Mouse (Mus musculus) right cerebral cortex, postnatal 14 days (tissue): ENCODE data around the gene Klk1b5.
"Not testable (repeated sequence)": the region's sequence is repeated elsewhere in the genome, so short reads cannot be mapped to it uniquely, and the experiment has no call there.

Experiments used
- DNase-seq: peaks from one replicate; pipeline ENCODE4 v3.0.0; 2022

The Klk1b5 gene

GRCm38 (mm10) chr7:44215645-44216044, at the start of gene Klk1b5:
Gene Klk1b5, plus strand, starts transcription at chr7:44215945.
- no peak for DNase-seq

GRCm38 (mm10) chr7:44179299-44180045, 36.3 kb upstream of the Klk1b5 start:
- DNase-seq: no peak

- not testable (repeated sequence) for DNase-seq
Measured at GRCm38 (mm10) chr7:44186516-44186915, 29.2 kb upstream of the Klk1b5 start.

GRCm38 (mm10) chr7:44187936-44188335, 27.8 kb upstream of the Klk1b5 start, which contains the start of gene Klk1b24:
Gene Klk1b24, plus strand, starts transcription at chr7:44188236.
- DNase-seq: not testable (repeated sequence)

DNA sequence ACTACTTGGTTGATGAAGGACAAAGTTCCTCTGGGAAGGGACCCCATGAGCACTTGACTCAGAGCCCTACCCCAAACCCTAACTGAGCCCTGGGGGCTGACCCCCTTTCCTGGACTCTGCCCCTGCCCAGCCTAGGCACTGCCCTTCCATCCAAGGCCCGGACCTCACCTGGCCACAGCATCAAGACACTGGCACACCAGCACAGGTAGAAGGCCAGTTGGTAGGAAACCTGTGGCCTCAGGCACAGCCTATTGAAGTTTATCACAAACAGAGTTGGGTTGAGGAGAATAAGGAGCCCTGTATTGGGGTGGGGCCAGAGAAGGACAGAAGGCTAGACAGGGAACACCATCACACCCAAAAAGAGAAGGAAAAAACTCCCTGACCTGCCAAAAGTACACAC, 22.3 kb upstream of the Klk1b5 start:
- DNase-seq: not testable (repeated sequence)

DNA sequence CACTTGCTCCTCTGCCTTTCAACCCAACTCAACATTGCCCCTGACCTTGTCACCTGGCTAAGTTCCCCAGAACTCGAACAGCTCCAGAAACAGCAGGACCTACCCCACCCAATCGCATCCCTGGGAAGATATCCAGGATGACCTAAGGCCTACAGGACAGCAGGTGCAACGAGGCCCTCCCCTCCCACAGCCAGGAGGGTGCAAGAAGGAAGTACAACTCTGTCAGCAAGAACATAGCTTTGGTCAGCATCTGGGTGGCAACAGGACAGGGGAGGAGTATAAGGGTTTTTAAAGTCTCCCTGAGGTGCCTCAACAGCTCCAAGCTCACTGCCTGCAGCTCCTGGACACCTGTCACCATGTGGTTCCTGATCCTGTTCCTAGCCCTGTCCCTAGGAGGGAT, 17.9 kb upstream of the Klk1b5 start, which contains the start of gene Klk1b3:
Klk1b3 (plus strand) TSS at position 301 of the 400 bp plus-strand sequence.
- DNase-seq: no peak

GRCm38 (mm10) chr7:44207135-44207534, 8.6 kb upstream of the Klk1b5 start, which contains the start of gene Klk1b4:
Gene Klk1b4, plus strand, starts transcription at chr7:44207435.
- DNase-seq: not testable (repeated sequence)

DNA sequence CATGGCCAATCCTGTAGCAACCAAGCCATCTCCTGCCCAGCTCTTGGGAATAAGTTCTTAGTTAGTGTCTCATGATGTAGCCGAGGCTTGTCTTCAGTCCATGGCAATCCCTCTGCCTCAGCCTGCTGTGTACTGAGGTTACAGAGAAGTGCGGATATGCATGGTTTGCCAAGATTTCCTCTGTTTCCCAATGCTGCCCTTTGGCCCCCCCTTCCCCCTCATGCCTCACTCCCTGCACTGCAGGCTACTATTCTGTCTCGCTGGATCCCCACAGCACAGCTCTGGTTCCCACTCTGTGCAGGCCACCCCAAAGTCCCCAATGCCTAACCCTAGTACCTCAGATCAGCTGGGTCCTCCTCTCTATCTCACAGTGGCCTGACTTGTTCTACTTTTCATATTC, 7.4 kb upstream of the Klk1b5 start:
- DNase-seq: no peak

- DNase-seq: not testable (repeated sequence)
Measured at GRCm38 (mm10) chr7:44221601-44222000, 5.9 kb downstream of the Klk1b5 start.

DNA sequence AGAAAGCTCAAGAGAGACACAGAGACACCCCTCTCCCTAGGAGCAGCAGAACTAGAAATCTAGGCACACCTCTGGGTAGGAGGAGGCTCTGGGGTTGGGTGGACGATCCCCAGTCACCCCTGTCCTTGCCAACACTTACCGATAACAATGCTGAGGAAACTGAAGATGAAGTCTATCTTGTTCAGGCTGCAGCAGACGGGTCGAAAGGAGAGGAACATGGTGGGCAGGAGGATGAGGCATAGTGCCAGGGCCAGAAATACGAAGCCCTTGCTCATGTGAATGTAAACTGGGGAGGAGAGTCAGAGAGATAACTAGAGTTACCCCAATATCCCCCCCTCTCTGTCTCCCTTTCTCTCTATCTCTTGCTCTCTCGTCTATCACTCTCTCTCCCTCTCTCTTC, 6.6 kb downstream of the Klk1b5 start:
- DNase-seq: not testable (repeated sequence)

GRCm38 (mm10) chr7:44225076-44225475, 9.3 kb downstream of the Klk1b5 start, which contains the start of gene Klk1:
Gene Klk1, plus strand, starts transcription at chr7:44225360.
- no peak for DNase-seq

DNA sequence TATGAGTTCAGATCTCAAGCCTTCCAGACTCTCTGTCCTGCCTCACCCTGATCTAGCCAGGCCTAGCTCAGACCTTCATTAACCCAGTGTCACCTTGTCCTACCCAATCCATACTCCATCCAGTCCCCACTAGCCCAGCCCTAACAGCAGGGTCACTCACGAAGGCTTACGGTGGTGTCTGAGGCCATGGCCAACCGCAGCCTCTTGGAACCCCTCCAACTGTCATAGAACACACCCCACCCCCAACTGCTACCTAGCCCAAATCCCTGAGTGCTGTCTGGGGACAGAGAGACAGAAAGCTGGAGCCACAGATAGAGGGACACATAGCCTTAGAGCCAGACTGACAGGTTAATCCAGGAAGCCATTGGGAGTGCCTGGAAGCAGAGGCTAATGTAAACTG, 20.2 kb downstream of the Klk1b5 start, which contains the start of gene Gm36864:
Gm36864 (plus strand) TSS at position 269 of the 400 bp plus-strand sequence.
- DNase-seq: no peak

DNA sequence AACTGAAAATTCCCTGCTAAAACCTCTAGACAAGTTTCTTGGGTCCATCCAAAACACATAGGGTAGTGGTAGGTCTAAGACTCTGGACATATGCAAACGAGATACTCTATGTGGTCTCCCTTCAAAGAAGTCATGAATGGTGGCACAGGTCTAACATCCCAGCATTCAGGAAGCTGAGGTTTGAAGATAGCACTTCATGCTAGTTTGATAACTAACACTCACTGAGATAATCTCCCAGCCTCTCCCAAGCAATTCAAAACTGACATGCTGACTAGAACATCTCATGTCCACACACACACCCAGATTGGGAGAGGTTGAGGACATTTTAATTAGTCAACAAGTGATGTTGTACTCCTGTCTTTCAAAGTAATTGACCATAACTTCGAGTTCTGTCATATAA, 24.2 kb downstream of the Klk1b5 start:
- no peak for DNase-seq

DNA sequence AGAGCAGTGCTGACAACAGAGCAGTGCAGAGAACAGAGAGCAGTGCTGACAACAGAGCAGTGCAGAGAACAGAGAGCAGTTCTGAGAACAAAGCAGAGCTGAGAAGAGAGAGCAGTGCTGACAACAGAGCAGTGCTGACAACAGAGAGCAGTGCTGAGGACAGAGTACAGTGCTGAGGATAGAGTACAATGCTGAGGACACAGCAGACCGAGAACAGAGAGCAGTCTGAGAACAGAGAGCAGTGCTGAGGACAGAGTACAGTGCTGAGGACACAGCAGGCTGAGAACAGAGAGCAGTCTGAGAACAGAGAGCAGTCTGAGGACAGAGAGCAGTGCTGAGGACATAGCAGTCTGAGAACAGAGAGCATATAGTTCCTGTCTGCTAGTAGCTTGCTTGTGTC, 25.0 kb downstream of the Klk1b5 start:
- no peak for DNase-seq

- DNase-seq: no peak
Measured at GRCm38 (mm10) chr7:44241163-44241562, 25.4 kb downstream of the Klk1b5 start.

DNA sequence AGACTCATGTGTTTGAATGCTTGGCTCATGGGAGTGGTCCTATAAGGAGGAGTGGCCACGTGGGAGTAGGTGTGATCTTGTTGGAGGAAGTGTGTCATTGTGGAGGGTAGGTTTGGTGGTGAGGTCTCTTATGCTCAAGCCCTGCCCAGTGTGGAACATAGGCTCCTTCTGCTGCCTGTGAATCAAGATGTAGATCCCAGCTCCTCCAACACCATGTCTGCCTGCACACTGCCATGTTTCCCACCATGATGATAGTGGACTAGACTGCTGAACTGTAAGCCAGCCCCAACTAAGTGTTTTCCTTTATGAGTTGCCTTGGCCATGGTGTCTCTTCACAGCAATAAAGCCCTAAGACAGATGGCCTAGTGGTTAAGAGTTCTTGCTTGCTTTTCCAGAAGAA, 28.3 kb downstream of the Klk1b5 start:
- DNase-seq: no peak

- peak; percentile 90 for DNase-seq
Measured at GRCm38 (mm10) chr7:44246055-44246983, 30.6 kb downstream of the Klk1b5 start, which contains the start of the genes 1700028J19Rik and 2410002F23Rik. Gene 1700028J19Rik, minus strand, starts transcription at chr7:44246695. Gene 2410002F23Rik, plus strand, starts transcription at chr7:44246722.

DNA sequence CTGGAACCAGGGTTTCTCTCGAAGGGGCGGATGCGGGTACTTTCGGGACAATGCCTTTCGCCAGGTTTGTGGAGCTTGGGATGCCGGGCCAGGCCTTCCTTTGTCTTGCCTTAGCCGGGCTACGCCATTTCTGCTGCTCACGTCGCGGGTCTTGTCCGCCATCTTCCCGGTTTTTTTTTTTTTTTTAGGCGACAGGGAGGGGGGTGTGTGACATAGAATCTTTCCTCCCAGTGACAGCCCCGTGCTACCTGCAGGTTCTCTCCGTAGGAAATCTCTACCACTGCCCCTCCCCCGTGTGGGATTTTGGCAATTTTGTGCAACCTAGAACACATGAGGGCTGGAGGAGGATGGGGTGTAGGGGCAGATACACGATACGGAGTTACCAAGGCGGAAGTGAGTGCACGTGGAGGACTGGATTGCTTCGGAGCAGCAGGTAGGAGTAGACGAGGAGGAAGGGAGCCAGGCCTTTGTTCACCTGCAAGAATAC, 31.3 kb downstream of the Klk1b5 start:
- DNase-seq: no peak

GRCm38 (mm10) chr7:44247971-44248370, 32.2 kb downstream of the Klk1b5 start:
- DNase-seq: no peak

- no peak for DNase-seq
Measured at GRCm38 (mm10) chr7:44249248-44249647, 33.5 kb downstream of the Klk1b5 start.

DNA sequence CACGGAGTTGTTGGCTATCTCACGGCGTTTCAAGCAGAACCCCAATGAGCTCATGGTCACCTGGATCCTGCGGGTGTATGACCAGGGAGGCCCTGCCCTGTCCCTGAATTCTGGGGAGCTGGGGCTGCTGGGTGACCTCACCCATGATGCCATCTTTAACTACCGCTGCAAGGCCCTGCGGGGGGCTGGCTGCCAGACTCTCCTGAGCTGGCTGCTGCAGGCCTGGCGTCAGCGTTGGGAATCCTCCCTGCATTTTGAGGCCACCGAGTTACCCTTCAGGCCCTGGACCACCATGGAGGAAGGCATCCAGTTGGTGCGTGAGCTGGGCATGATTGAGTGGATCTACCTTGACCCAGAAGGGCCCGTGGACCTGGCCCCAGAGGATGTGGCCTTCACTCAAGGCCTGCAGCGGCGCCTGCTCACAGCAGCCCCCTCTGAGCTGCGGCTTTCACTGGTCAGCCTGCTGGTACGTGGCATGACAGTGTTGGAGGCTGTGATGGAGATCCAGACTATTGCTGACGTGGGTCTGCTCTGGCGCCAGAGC, 35.1 kb downstream of the Klk1b5 start:
- not testable (repeated sequence) for DNase-seq

GRCm38 (mm10) chr7:44253023-44253616, 37.4 kb downstream of the Klk1b5 start:
- no peak for DNase-seq
